Mouse (Mus musculus) liver, embryonic 16.5 days (tissue): ENCODE measurements at regions not wholly inside any gene's neighbourhood (a gene's known extent, or its start where the extent isn't known, plus 50 kb on each side); places are given as distances from the start of the nearest gene placed in this dataset.

Experiments
- ATAC-seq: fragments of 200-750 bp; cut with Nextera tagmentation; 2 replicates; pipeline ENCODE4 v1.8.0; 2017; ENCODE audit warnings: low read depth, mild to moderate bottlenecking, moderate number of reproducible peaks, moderate library complexity
- H3K27ac ChIP-seq: fragments of 300-500 bp; sonication (generic); 2 replicates; pipeline ENCODE4 v1.5.1; 2014; ENCODE audit warnings: mild to moderate bottlenecking, low read length
- H3K27me3 ChIP-seq: fragments of 300-500 bp; sonication (generic); 2 replicates; pipeline ENCODE4 v1.6.1; 2014; ENCODE audit warnings: low read depth, low read length, mixed read lengths; ENCODE audit not compliant: control insufficient read depth, insufficient read depth
- H3K36me3 ChIP-seq: fragments of 300-500 bp; sonication (generic); 2 replicates; pipeline ENCODE4 v1.6.1; 2014; ENCODE audit warnings: mild to moderate bottlenecking; ENCODE audit not compliant: control insufficient read depth, insufficient read depth
- H3K4me1 ChIP-seq: fragments of 300-500 bp; sonication (generic); 2 replicates; pipeline ENCODE4 v1.6.1; 2014; ENCODE audit warnings: low read depth, low read length, mixed read lengths; ENCODE audit not compliant: control insufficient read depth
- H3K4me2 ChIP-seq: fragments of 300-500 bp; sonication (generic); 2 replicates; pipeline ENCODE4 v1.6.1; 2014; ENCODE audit warnings: low read depth, low read length, mixed read lengths
- H3K4me3 ChIP-seq: fragments of 300-500 bp; sonication (generic); 2 replicates; pipeline ENCODE4 v1.5.1; 2014; ENCODE audit warnings: low read depth, mild to moderate bottlenecking, low read length
- H3K9ac ChIP-seq: fragments of 300-500 bp; sonication (generic); 2 replicates; pipeline ENCODE4 v1.6.1; 2014; ENCODE audit warnings: low read depth, low read length
- H3K9me3 ChIP-seq: fragments of 300-500 bp; sonication (generic); replicated peaks from 2 replicates; pipeline ENCODE4 v1.6.1; 2016; ENCODE audit warnings: low read length; ENCODE audit not compliant: control insufficient read depth
- WGBS: fragments of 180-500 bp; shearing (Covaris S2); extraction: QIAGEN DNeasy Blood & Tissue Kit; methylation state at CpG from one replicate; pipeline ENCODE4 v1.1.7; 2014; ENCODE audit not compliant: insufficient replicate concordance; 5-methylcytosine and 5-hydroxymethylcytosine counted together

DNA sequence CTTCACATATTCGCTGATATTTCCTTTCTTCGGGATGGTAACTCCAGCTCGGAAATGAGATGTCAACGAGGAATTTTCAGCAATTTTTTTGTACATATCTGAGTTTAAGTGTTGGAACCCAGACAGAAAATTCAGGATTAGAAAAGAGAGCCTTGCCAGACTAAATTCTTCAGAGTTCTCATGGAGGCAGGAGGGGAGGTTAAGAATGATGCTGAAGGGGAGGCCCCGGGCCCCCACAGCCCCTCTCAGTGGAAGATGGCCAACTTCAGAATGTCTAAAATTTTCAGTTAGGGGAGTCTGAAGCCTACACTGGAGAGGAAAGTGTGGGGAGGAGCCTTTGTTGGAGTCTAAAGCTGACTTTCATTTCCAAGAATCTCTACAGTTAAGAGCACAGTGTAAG, 184.8 kb downstream of the Lpin1 start:
- no peaks in the 10 kb centered on the region for H3K36me3 ChIP-seq
- no peak for ATAC-seq
- no peak overlapping the region for H3K27ac ChIP-seq
- H3K9me3 ChIP-seq, result no peaks in the 10 kb centered on the region
- H3K4me2 ChIP-seq, result no peak overlapping the region
- 62% methylated on average over 5 of the region's 5 CpGs for whole genome bisulfite sequencing
- no peak overlapping the region for H3K9ac ChIP-seq
- no peaks in the 10 kb centered on the region for H3K4me1 ChIP-seq
- H3K4me3 ChIP-seq, result no peak overlapping the region
- H3K27me3 ChIP-seq, result no peaks in the 10 kb centered on the region

GRCm38 (mm10) chr12:16424526-16424925, 186.2 kb downstream of the Lpin1 start:
- ATAC-seq, result no peak
- H3K27me3 ChIP-seq, result no peaks in the 10 kb centered on the region
- H3K9me3 ChIP-seq, result no peaks in the 10 kb centered on the region
- no peaks in the 10 kb centered on the region for H3K36me3 ChIP-seq
- H3K4me3 ChIP-seq, result no peak overlapping the region
- 63% methylated on average over 4 of the region's 4 CpGs for whole genome bisulfite sequencing
- H3K4me2 ChIP-seq, result no peak overlapping the region
- H3K27ac ChIP-seq, result no peak overlapping the region
- H3K9ac ChIP-seq, result no peak overlapping the region
- H3K4me1 ChIP-seq, result no peaks in the 10 kb centered on the region

DNA sequence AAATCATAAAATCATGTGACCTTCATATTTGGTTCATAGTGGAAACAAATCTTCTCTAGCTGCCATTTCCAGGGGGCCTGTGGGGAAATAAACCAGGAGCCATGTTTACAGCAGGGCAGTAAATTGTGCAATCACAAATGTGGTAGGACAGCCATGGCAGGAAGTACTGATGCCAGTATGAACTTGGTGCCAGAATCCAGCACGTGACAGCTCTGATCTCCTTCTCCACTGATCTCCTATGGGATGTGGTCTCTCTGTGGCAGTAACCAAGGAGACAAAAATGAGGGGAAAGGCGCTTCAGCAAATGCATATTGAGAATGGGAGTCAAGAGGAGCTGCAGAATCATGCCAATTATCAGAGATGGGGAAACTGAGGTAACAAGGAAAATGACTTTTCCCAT, 215.0 kb downstream of the Lpin1 start:
- H3K9ac ChIP-seq, result no peak overlapping the region
- H3K4me3 ChIP-seq, result no peak overlapping the region
- no peaks in the 10 kb centered on the region for H3K36me3 ChIP-seq
- H3K27ac ChIP-seq, result no peak overlapping the region
- H3K27me3 ChIP-seq, result no peaks in the 10 kb centered on the region
- H3K9me3 ChIP-seq, result no peaks in the 10 kb centered on the region
- 48% methylated on average over 2 of the region's 2 CpGs for WGBS
- ATAC-seq, result no peak
- H3K4me1 ChIP-seq, result no peaks in the 10 kb centered on the region
- no peak overlapping the region for H3K4me2 ChIP-seq

DNA sequence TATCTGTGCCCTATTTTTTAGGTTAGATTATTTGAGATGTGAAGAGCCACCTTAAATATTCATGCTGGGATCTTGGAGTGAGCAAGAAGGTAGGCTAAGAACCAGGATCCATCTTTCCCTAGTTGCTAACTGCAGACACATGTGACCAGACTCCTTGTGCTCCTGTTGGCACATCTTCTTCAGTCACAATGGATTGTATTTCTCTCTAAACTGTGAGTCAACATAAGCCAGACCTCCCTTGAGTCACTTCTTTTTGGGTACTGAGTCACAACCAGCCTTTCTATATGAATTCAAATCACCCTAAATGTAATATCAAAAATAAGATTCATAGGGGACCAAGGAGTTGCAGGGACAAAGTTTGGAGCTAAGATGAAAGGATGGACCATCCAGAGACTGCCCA, 217.9 kb downstream of the Lpin1 start:
- Histone ChIP-seq H3K36me3 (no peaks in the 10 kb centered on the region), H3K9me3 (no peaks in the 10 kb centered on the region), H3K4me2 (no peak overlapping the region), H3K27me3 (no peaks in the 10 kb centered on the region), H3K9ac (no peak overlapping the region), H3K4me1 (no peaks in the 10 kb centered on the region), H3K4me3 (no peak overlapping the region), H3K27ac (no peak overlapping the region)
- no peak for ATAC-seq

- Histone ChIP-seq H3K27ac (no peak overlapping the region), H3K4me1 (no peaks in the 10 kb centered on the region), H3K4me2 (no peak overlapping the region), H3K36me3 (no peaks in the 10 kb centered on the region), H3K4me3 (no peak overlapping the region), H3K9me3 (no peaks in the 10 kb centered on the region), H3K27me3 (no peaks in the 10 kb centered on the region), H3K9ac (no peak overlapping the region)
- ATAC-seq, result no peak
- 69% methylated on average over 5 of the region's 5 CpGs for WGBS
Observed at GRCm38 (mm10) chr12:16391630-16392269, 219.0 kb downstream of the Lpin1 start.

GRCm38 (mm10) chr12:16391163-16391562, 219.6 kb downstream of the Lpin1 start:
- Histone ChIP-seq H3K27me3 (no peaks in the 10 kb centered on the region), H3K9ac (no peak overlapping the region), H3K36me3 (no peaks in the 10 kb centered on the region), H3K4me2 (no peak overlapping the region), H3K27ac (no peak overlapping the region), H3K4me3 (no peak overlapping the region), H3K9me3 (no peaks in the 10 kb centered on the region), H3K4me1 (no peaks in the 10 kb centered on the region)
- WGBS, result 48% methylated on average over 5 of the region's 5 CpGs
- ATAC-seq, result no peak; the same call in 1 of the 2 replicates

- Histone ChIP-seq H3K4me2 (no peak overlapping the region), H3K4me3 (no peak overlapping the region), H3K36me3 (no peaks in the 10 kb centered on the region), H3K9ac (no peak overlapping the region), H3K27me3 (no peaks in the 10 kb centered on the region), H3K9me3 (no peaks in the 10 kb centered on the region), H3K27ac (no peak overlapping the region), H3K4me1 (no peaks in the 10 kb centered on the region)
- ATAC-seq, result no peak
- WGBS, result 75% methylated on average over 4 of the region's 4 CpGs
Observed at GRCm38 (mm10) chr12:16387035-16387434, 223.7 kb downstream of the Lpin1 start.

DNA sequence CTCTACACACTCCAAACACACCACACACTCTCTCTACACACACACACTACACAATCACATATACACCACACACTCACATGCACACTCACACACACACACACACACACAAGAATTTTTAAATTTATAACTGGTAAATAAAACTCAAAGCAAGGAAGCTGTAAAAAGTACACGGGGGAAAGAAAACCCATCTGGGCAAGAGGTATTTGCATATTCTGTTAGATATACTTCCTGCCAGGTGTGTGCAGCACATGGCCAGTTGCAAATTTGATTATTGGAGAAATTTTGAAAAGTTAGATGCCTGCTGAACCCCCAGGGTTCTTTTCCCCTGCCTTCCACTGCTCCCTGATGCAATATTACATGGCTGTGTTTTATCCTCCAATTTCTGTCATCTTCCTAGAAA, 226.4 kb downstream of the Lpin1 start:
- Histone ChIP-seq H3K4me1 (no peaks in the 10 kb centered on the region), H3K9ac (no peak overlapping the region), H3K27me3 (no peaks in the 10 kb centered on the region), H3K36me3 (no peaks in the 10 kb centered on the region), H3K4me3 (no peak overlapping the region), H3K9me3 (no peaks in the 10 kb centered on the region), H3K27ac (no peak overlapping the region), H3K4me2 (no peak overlapping the region)
- ATAC-seq, result no peak
- WGBS, result 68% methylated on average over 1 of the region's 1 CpGs

GRCm38 (mm10) chr12:16383499-16383935, 227.2 kb downstream of the Lpin1 start:
- H3K27ac ChIP-seq, result no peak overlapping the region
- no peak overlapping the region for H3K9ac ChIP-seq

More at GRCm38 (mm10) chr12:16383499-16383935, 227.2 kb downstream of the Lpin1 start:
- H3K4me3 ChIP-seq, result no peak overlapping the region
- 62% methylated on average over 15 of the region's 15 CpGs for WGBS
- no peaks in the 10 kb centered on the region for H3K27me3 ChIP-seq
- H3K4me1 ChIP-seq, result no peaks in the 10 kb centered on the region
- no peak overlapping the region for H3K4me2 ChIP-seq
- ATAC-seq, result no peak
- no peaks in the 10 kb centered on the region for H3K36me3 ChIP-seq
- H3K9me3 ChIP-seq, result no peaks in the 10 kb centered on the region
